Mouse (Mus musculus) heart, embryonic 16.5 days (tissue): Measurements from ENCODE around the gene Wdr20. TPM values are rescaled to one million over a fixed set of nuclear protein-coding genes. Genes with fewer than 3 reads are reported as not detected.

Experiments
- ATAC-seq: fragments of 200-750 bp; cut with Nextera tagmentation; replicated peaks from 2 replicates; pipeline ENCODE4 v1.8.0; 2017; ENCODE audit warnings: moderate number of reproducible peaks; ENCODE audit not compliant: insufficient read depth, low FRiP score; ENCODE audit errors: extremely low read depth
- H3K27ac ChIP-seq: fragments of 300-500 bp; sonication (generic); 2 replicates; pipeline ENCODE4 v1.5.1; 2014; ENCODE audit warnings: mild to moderate bottlenecking, low read length, control low read depth, moderate library complexity
- H3K27me3 ChIP-seq: fragments of 300-500 bp; sonication (generic); 2 replicates; pipeline ENCODE4 v1.6.1; 2014; ENCODE audit warnings: low read length, mixed read lengths; ENCODE audit not compliant: control insufficient read depth, insufficient read depth
- H3K36me3 ChIP-seq: fragments of 300-500 bp; sonication (generic); 2 replicates; pipeline ENCODE4 v1.6.1; 2014; ENCODE audit not compliant: control insufficient read depth, insufficient read depth
- H3K4me1 ChIP-seq: fragments of 300-500 bp; sonication (generic); 2 replicates; pipeline ENCODE4 v1.6.1; 2014; ENCODE audit warnings: low read length, mixed read lengths; ENCODE audit not compliant: control insufficient read depth, insufficient read depth
- H3K4me2 ChIP-seq: fragments of 300-500 bp; sonication (generic); 2 replicates; pipeline ENCODE4 v1.6.1; 2014; ENCODE audit warnings: low read depth, mild to moderate bottlenecking, control low read depth, low read length
- H3K4me3 ChIP-seq: fragments of 300-500 bp; sonication (generic); 2 replicates; pipeline ENCODE4 v1.5.1; 2014; ENCODE audit warnings: mild to moderate bottlenecking, control low read depth, low read length
- H3K9ac ChIP-seq: fragments of 300-500 bp; sonication (generic); 2 replicates; pipeline ENCODE4 v1.6.1; 2014; ENCODE audit warnings: low read length, control low read depth
- H3K9me3 ChIP-seq: fragments of 300-500 bp; sonication (generic); replicated peaks from 2 replicates; pipeline ENCODE4 v1.6.1; 2016; ENCODE audit warnings: low read length; ENCODE audit not compliant: control insufficient read depth
- WGBS: fragments of 180-500 bp; shearing (Covaris S2); extraction: QIAGEN DNeasy Blood & Tissue Kit; methylation state at CpG from one replicate; pipeline ENCODE4 v1.1.7; 2014; 5-methylcytosine and 5-hydroxymethylcytosine counted together
- polyA plus RNA-seq: library from polyadenylated mRNA; unstranded; fragments of >200 nt; fragmentation: Nextera tagmentation; extraction: Ambion mirVana; gene quantifications from 2 replicates; pipeline ENCODE4 v1.2.1, GENCODE M21; 2015

Wdr20 gene
- polyA plus RNA-seq, 1 experiment from 2014 or later = 18.0 TPM

GRCm38 (mm10) chr12:110837192-110837841, 99.6 kb downstream of the Wdr20 start:
- H3K36me3 ChIP-seq = no peaks in the 10 kb centered on the region
- WGBS = 44% methylated on average over 5 of the region's 5 CpGs
- peaks cover 11% of the 10 kb centered on the region for H3K4me1 ChIP-seq
- peak overlapping the region; percentile 25; the same call in 1 of the 2 replicates for H3K4me2 ChIP-seq
- peak overlapping the region; percentile 52 for H3K27ac ChIP-seq
- no peak for ATAC-seq
- no peak overlapping the region for H3K4me3 ChIP-seq
- H3K27me3 ChIP-seq = no peaks in the 10 kb centered on the region
- no peaks in the 10 kb centered on the region for H3K9me3 ChIP-seq
- H3K9ac ChIP-seq = peak overlapping the region; percentile 58

- Histone ChIP-seq H3K36me3 (no peaks in the 10 kb centered on the region), H3K9me3 (no peaks in the 10 kb centered on the region), H3K27me3 (no peaks in the 10 kb centered on the region), H3K4me3 (no peak overlapping the region), H3K4me1 (peaks cover 11% of the 10 kb centered on the region), H3K4me2 (no peak overlapping the region), H3K27ac (no peak overlapping the region), H3K9ac (no peak overlapping the region)
- 87% methylated on average over 8 of the region's 8 CpGs for WGBS
- ATAC-seq = no peak
Measured at GRCm38 (mm10) chr12:110837850-110838249, 100.1 kb downstream of the Wdr20 start.

GRCm38 (mm10) chr12:110840348-110841198, 102.8 kb downstream of the Wdr20 start, which contains the start of gene Mok:
Gene Mok (minus strand): TSS chr12:110840939.
- ATAC-seq = peak; percentile 71
- peak within 1 kb of the TSS; percentile 83 for H3K4me2 ChIP-seq
- no peak within 1 kb of the TSS for H3K27ac ChIP-seq
- H3K27me3 ChIP-seq = no peaks in the 10 kb centered on the region
- H3K36me3 ChIP-seq = no peaks in the 10 kb centered on the region
- H3K4me1 ChIP-seq = peaks cover 17% of the 10 kb centered on the region
- no peaks in the 10 kb centered on the region for H3K9me3 ChIP-seq
- under 1% methylated on average over 71 of the region's 71 CpGs for WGBS
- H3K9ac ChIP-seq = peak within 1 kb of the TSS; percentile 68
- peak within 1 kb of the TSS; percentile 79 for H3K4me3 ChIP-seq

GRCm38 (mm10) chr12:110841731-110842493, 104.2 kb downstream of the Wdr20 start:
- Histone ChIP-seq H3K9ac (no peak overlapping the region), H3K4me1 (peaks cover 24% of the 10 kb centered on the region), H3K4me2 (no peak overlapping the region), H3K36me3 (no peaks in the 10 kb centered on the region), H3K4me3 (no peak overlapping the region), H3K9me3 (no peaks in the 10 kb centered on the region), H3K27ac (no peak overlapping the region), H3K27me3 (no peaks in the 10 kb centered on the region)
- ATAC-seq = no peak
- WGBS = 65% methylated on average over 5 of the region's 5 CpGs

- no peak overlapping the region for H3K27ac ChIP-seq
- no peak for ATAC-seq
- no peaks in the 10 kb centered on the region for H3K27me3 ChIP-seq
- H3K9me3 ChIP-seq = no peaks in the 10 kb centered on the region
- 19% methylated on average over 32 of the region's 32 CpGs for WGBS
- peak overlapping the region; percentile 77 for H3K9ac ChIP-seq
- H3K4me3 ChIP-seq = peak overlapping the region; percentile 84
- peak overlapping the region; percentile 79 for H3K4me2 ChIP-seq
- no peaks in the 10 kb centered on the region for H3K36me3 ChIP-seq
- peaks cover 18% of the 10 kb centered on the region for H3K4me1 ChIP-seq
Measured at GRCm38 (mm10) chr12:110843194-110844048, 105.7 kb downstream of the Wdr20 start.

- Histone ChIP-seq H3K36me3 (no peaks in the 10 kb centered on the region), H3K9me3 (no peaks in the 10 kb centered on the region), H3K4me2 (peak overlapping the region; percentile 79), H3K4me1 (peaks cover 18% of the 10 kb centered on the region), H3K9ac (peak overlapping the region; percentile 77), H3K27me3 (no peaks in the 10 kb centered on the region), H3K27ac (peak overlapping the region; percentile 91), H3K4me3 (peak overlapping the region; percentile 84)
- WGBS = under 1% methylated on average over 42 of the region's 42 CpGs
- ATAC-seq = peak; percentile 12
Measured at GRCm38 (mm10) chr12:110844227-110845130, 106.7 kb downstream of the Wdr20 start.

GRCm38 (mm10) chr12:110845131-110845880, 107.6 kb downstream of the Wdr20 start:
- WGBS = under 1% methylated on average over 36 of the region's 36 CpGs
- H3K4me2 ChIP-seq = peak overlapping the region; percentile 79

More at GRCm38 (mm10) chr12:110845131-110845880, 107.6 kb downstream of the Wdr20 start:
- Histone ChIP-seq H3K4me3 (peak overlapping the region; percentile 84), H3K4me1 (peaks cover 13% of the 10 kb centered on the region), H3K27ac (peak overlapping the region; percentile 91), H3K27me3 (no peaks in the 10 kb centered on the region), H3K9me3 (no peaks in the 10 kb centered on the region), H3K36me3 (no peaks in the 10 kb centered on the region), H3K9ac (peak overlapping the region; percentile 83)
- ATAC-seq = peak; percentile 91
